Mouse (Mus musculus): ENCODE measurements around the gene Slc50a1. TPM values are rescaled to one million over a fixed set of nuclear protein-coding genes. Genes with fewer than 3 reads are reported as not detected.
A peak's percentile ranks its signal among the peaks of the same experiment; 100 is the strongest.

The Slc50a1 gene
- 48.2 and 48.9 TPM in 2 replicates for polyA plus RNA-seq (2014; fragmentation: Nextera tagmentation; extraction: Ambion mirVana)

DNA sequence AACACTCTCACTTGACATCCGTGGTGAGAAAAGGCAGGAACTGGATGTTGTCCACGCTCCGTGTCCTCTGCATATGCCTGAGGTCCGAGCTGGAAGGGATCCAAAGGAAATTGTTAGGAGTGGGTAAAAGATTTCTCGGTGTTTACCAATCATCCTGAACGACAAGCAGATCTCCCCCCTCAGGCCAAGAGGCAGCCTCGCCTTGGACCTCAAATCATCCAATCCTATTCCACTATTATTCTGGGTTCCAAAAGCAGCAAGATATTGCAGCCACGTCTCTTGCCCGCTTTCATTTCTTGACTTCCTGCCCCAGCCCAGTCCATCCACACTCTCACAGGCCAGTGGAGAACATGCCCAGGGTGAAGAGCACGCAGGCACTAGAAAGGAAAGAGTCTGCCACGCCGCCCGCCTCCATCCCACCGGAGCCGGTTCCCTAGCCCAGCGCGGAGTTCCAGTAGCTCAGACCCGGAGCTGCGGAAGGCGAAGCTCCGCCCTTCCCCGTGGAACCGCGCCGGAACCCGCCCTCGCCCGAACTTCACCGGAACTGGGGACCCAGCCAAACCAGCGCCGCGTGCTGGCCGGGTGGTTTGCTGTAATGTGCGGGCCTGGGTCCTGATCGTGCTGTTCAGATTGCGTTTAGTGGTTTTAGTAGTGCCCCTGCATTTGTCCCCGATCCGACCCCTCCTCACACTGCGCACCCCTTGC, at the start of gene Slc50a1:
TSS of gene Slc50a1 (minus strand) at position 520 of the 705 bp plus-strand sequence.
- H3K27ac ChIP-seq (replicated peaks in 1 of 2; ENCODE audit: control insufficient read depth in 1 of 2, insufficient read depth in 1 of 2, low read depth in 2 of 2, low read length in 2 of 2): peak within 1 kb of the TSS; percentile 69 to 73
- H3K27me3 ChIP-seq (ENCODE audit: control insufficient read depth, insufficient read depth, low read length): no peaks in the 10 kb centered on the region
- WGBS: 2% methylated on average over 39 of the region's 39 CpGs
- peaks cover 35% of the 10 kb centered on the region for H3K36me3 ChIP-seq (ENCODE audit: control insufficient read depth, insufficient read depth, low read length)
- H3K4me1 ChIP-seq (ENCODE audit: control insufficient read depth in 2 of 2, insufficient read depth in 2 of 2, low read length in 2 of 2): peaks cover 10 to 40% of the 10 kb centered on the region in 2 experiments
- peak; percentile 28; the same call in 1 of the 2 replicates for ATAC-seq (ENCODE audit: insufficient number of reproducible peaks, insufficient read depth, low FRiP score, low read depth)
- no peaks in the 10 kb centered on the region for H3K9me3 ChIP-seq (ENCODE audit: control insufficient read depth, low read length)
- peak within 1 kb of the TSS; percentile 86 for H3K4me2 ChIP-seq (ENCODE audit: low read length)
- H3K4me3 ChIP-seq (ENCODE audit: control insufficient read depth in 1 of 2, insufficient read depth in 1 of 2, low read depth in 1 of 2, low read length in 2 of 2): peak within 1 kb of the TSS; percentile 48 to 66
- peak within 1 kb of the TSS; percentile 75 for H3K9ac ChIP-seq (ENCODE audit: low read length)

DNA sequence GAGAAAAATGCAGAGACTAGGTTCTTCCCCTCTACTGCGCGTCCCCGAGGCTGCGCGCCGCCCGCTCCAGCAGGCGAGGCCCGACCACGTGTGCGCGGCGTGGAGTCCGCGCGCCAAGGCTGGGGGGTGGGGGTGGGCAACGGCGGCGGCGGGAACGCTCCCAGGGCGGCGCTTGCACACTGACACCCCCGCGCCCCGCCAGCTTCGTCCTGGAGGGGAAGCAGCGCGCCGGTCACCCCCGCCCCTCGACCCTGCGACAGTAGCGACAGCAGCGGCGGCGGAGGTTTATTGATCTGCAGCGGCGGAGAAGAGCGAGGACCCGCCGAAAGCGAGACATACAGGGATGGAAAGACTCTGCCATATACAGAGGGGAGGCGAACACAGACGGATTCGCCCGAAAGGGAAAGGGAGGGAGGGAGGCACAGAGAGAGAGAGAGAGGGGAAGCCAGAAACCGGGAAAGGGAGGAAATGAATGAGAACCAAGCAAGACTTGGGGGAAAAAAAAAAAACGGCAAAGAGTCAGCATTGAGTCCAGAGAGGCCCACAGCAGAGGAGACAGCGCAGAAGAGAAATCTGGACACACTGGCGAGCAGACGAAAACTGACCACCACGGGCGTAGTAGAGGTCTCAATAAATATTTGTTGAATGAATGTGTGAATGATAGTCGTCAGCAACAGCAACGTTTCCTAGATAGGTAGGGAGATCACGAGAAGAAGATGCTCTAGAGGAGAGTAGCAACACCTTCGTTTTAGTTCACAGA, 49.4 kb upstream of the Slc50a1 start:
- Histone ChIP-seq H3K4me2 (ENCODE audit: low read length) (peak overlapping the region; percentile 99), H3K36me3 (ENCODE audit: control insufficient read depth, insufficient read depth, low read length) (no peaks in the 10 kb centered on the region), H3K9me3 (ENCODE audit: control insufficient read depth, low read length) (no peaks in the 10 kb centered on the region), H3K27me3 (ENCODE audit: control insufficient read depth, insufficient read depth, low read length) (peaks cover 62% of the 10 kb centered on the region), H3K4me1 (ENCODE audit: control insufficient read depth in 2 of 2, insufficient read depth in 2 of 2, low read length in 2 of 2) (peaks cover 35 to 59% of the 10 kb centered on the region in 2 experiments), H3K4me3 (ENCODE audit: control insufficient read depth in 1 of 2, insufficient read depth in 1 of 2, low read depth in 1 of 2, low read length in 2 of 2) (peak overlapping the region; percentile 30 to 56), H3K27ac (replicated peaks in 1 of 2; ENCODE audit: control insufficient read depth in 1 of 2, insufficient read depth in 1 of 2, low read depth in 2 of 2, low read length in 2 of 2) (no peak overlapping the region), H3K9ac (ENCODE audit: low read length) (peak overlapping the region; percentile 22)
- WGBS: 3% methylated on average over 58 of the region's 58 CpGs
- ATAC-seq (ENCODE audit: insufficient number of reproducible peaks, insufficient read depth, low FRiP score, low read depth): no peak

DNA sequence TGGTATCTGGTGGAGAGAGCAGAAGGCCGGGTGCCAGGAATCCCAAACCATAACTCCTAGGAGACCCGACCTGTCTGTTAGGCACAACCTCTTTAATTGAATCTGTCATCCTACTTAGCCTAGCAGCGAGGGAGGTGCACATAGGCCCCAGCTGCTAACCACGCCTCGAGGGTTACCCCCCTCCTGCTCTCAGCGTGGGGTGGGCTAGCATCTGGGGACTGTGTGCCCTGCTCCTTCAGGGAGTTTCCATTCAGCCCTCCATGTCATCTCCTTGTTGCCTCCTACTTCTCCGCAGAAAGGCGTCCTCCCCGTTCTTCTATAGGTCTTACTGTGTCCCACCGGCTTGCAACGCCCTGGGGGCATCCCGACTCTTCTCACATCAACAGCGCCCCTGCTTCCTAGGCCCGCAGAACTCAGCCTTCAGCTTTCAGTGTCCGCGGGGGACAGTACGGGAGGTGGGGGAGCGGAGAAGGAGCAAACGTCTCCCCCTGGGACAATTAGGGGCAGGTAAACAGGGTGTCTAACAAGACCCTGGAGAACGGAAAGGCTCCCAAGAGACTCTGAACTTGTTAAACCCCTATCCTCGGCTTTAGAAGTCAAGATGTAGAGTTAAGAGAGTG, 48.7 kb upstream of the Slc50a1 start:
- WGBS: 11% methylated on average over 21 of the region's 21 CpGs
- ATAC-seq (ENCODE audit: insufficient number of reproducible peaks, insufficient read depth, low FRiP score, low read depth): no peak
- H3K9ac ChIP-seq (ENCODE audit: low read length): peak overlapping the region; percentile 22; the same call in 1 of the 2 replicates

DNA sequence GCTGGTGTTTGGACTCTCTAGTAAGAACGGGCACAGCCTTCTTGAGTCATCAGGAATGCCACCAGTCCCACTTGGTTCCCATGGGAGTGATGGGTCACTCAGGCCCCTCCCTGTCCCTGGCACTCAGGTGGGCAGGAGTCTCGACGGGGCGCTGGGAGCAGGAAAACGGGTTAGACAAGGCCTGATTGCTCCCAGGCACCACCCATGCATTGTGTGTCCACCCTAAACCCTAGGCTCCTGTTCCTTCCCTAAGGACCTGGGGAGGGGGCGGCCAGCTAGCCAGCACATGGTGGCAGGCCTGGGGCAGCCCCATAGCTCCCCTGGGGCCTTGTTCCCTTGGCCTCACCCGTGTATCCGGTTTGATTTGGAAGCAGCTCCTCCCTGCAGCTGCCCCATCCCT, 47.9 kb upstream of the Slc50a1 start:
- H3K4me2 ChIP-seq (ENCODE audit: low read length): no peak overlapping the region
- no peaks in the 10 kb centered on the region for H3K9me3 ChIP-seq (ENCODE audit: control insufficient read depth, low read length)
- no peaks in the 10 kb centered on the region for H3K36me3 ChIP-seq (ENCODE audit: control insufficient read depth, insufficient read depth, low read length)
- ATAC-seq (ENCODE audit: insufficient number of reproducible peaks, insufficient read depth, low FRiP score, low read depth): no peak
- 71% methylated on average over 8 of the region's 8 CpGs for WGBS
- H3K4me1 ChIP-seq (ENCODE audit: control insufficient read depth in 2 of 2, insufficient read depth in 2 of 2, low read length in 2 of 2): peaks cover 41 to 65% of the 10 kb centered on the region in 2 experiments
- H3K9ac ChIP-seq (ENCODE audit: low read length): no peak overlapping the region
- peaks cover 62% of the 10 kb centered on the region for H3K27me3 ChIP-seq (ENCODE audit: control insufficient read depth, insufficient read depth, low read length)
- H3K27ac ChIP-seq (replicated peaks in 1 of 2; ENCODE audit: control insufficient read depth in 1 of 2, insufficient read depth in 1 of 2, low read depth in 2 of 2, low read length in 2 of 2): no peak overlapping the region
- no peak overlapping the region for H3K4me3 ChIP-seq (ENCODE audit: control insufficient read depth in 1 of 2, insufficient read depth in 1 of 2, low read depth in 1 of 2, low read length in 2 of 2)

More for the DNA sequence above, 48.7 kb upstream of the Slc50a1 start:
- peaks cover 62% of the 10 kb centered on the region for H3K27me3 ChIP-seq (ENCODE audit: control insufficient read depth, insufficient read depth, low read length)
- H3K36me3 ChIP-seq (ENCODE audit: control insufficient read depth, insufficient read depth, low read length): no peaks in the 10 kb centered on the region
- peak overlapping the region; percentile 99 for H3K4me2 ChIP-seq (ENCODE audit: low read length)
- no peaks in the 10 kb centered on the region for H3K9me3 ChIP-seq (ENCODE audit: control insufficient read depth, low read length)
- no peak overlapping the region for H3K27ac ChIP-seq (replicated peaks in 1 of 2; ENCODE audit: control insufficient read depth in 1 of 2, insufficient read depth in 1 of 2, low read depth in 2 of 2, low read length in 2 of 2)
- peak overlapping the region; percentile 30 to 56; a peak in 2 of 4 replicates for H3K4me3 ChIP-seq (ENCODE audit: control insufficient read depth in 1 of 2, insufficient read depth in 1 of 2, low read depth in 1 of 2, low read length in 2 of 2)
- peaks cover 41 to 64% of the 10 kb centered on the region in 2 experiments for H3K4me1 ChIP-seq (ENCODE audit: control insufficient read depth in 2 of 2, insufficient read depth in 2 of 2, low read length in 2 of 2)

DNA sequence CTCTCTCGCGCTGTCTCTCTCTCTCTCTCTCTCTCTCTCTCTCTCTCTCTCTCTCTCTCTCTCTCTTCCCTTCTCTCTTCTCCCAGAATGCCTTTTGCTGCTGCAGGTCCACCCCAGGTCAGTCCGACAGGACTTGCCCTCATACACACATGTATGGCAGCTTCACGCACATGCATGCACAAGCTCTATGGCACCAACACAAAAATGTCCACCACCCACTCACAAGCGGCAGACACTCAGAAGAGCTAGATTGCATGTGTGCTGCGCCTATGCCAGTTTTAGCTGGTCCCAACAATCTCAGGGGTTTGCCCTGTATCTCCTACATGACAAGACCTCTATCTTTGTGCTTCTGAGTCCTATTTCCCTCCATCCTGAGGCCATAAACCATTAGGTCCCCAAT, 46.9 kb upstream of the Slc50a1 start:
- ATAC-seq (ENCODE audit: insufficient number of reproducible peaks, insufficient read depth, low FRiP score, low read depth): no peak
- Histone ChIP-seq H3K9me3 (ENCODE audit: control insufficient read depth, low read length) (no peaks in the 10 kb centered on the region), H3K27me3 (ENCODE audit: control insufficient read depth, insufficient read depth, low read length) (peaks cover 52% of the 10 kb centered on the region), H3K27ac (replicated peaks in 1 of 2; ENCODE audit: control insufficient read depth in 1 of 2, insufficient read depth in 1 of 2, low read depth in 2 of 2, low read length in 2 of 2) (no peak overlapping the region), H3K9ac (ENCODE audit: low read length) (no peak overlapping the region; the same call in 1 of the 2 replicates), H3K36me3 (ENCODE audit: control insufficient read depth, insufficient read depth, low read length) (no peaks in the 10 kb centered on the region), H3K4me3 (ENCODE audit: control insufficient read depth in 1 of 2, insufficient read depth in 1 of 2, low read depth in 1 of 2, low read length in 2 of 2) (no peak overlapping the region), H3K4me1 (ENCODE audit: control insufficient read depth in 2 of 2, insufficient read depth in 2 of 2, low read length in 2 of 2) (peaks cover 41 to 59% of the 10 kb centered on the region in 2 experiments), H3K4me2 (ENCODE audit: low read length) (no peak overlapping the region)
- WGBS: 52% methylated on average over 6 of the region's 6 CpGs

DNA sequence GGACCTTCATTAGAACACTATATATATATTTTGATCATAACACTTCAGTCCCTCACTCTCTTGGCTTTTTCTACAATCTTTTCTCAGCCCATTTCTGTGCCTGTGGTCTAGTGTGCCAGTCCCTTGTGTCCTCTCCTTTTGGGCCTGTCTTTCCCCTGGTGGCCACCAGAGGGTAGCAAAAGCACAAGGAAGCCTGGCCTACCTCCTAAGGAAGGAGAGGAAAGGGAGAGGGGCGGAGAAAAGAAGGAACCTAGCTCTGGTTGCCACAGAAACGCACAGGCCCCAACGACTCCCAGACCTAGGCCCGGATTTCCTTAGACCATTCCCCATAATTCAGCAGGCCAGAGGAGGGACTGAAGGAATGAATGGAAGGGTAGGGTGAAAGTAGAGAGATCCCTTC, 46.5 kb upstream of the Slc50a1 start:
- peaks cover 48% of the 10 kb centered on the region for H3K27me3 ChIP-seq (ENCODE audit: control insufficient read depth, insufficient read depth, low read length)
- peak overlapping the region in 1 of 2 experiments; percentile 8; a peak in 1 of 4 replicates for H3K4me3 ChIP-seq (ENCODE audit: control insufficient read depth in 1 of 2, insufficient read depth in 1 of 2, low read depth in 1 of 2, low read length in 2 of 2)
- ATAC-seq (ENCODE audit: insufficient number of reproducible peaks, insufficient read depth, low FRiP score, low read depth): no peak
- peaks cover 39 to 55% of the 10 kb centered on the region in 2 experiments for H3K4me1 ChIP-seq (ENCODE audit: control insufficient read depth in 2 of 2, insufficient read depth in 2 of 2, low read length in 2 of 2)
- H3K9ac ChIP-seq (ENCODE audit: low read length): no peak overlapping the region; the same call in 1 of the 2 replicates
- no peaks in the 10 kb centered on the region for H3K9me3 ChIP-seq (ENCODE audit: control insufficient read depth, low read length)
- 4% methylated on average over 4 of the region's 4 CpGs for WGBS
- H3K27ac ChIP-seq (replicated peaks in 1 of 2; ENCODE audit: control insufficient read depth in 1 of 2, insufficient read depth in 1 of 2, low read depth in 2 of 2, low read length in 2 of 2): no peak overlapping the region
- no peaks in the 10 kb centered on the region for H3K36me3 ChIP-seq (ENCODE audit: control insufficient read depth, insufficient read depth, low read length)
- H3K4me2 ChIP-seq (ENCODE audit: low read length): peak overlapping the region; percentile 67; the same call in 1 of the 2 replicates
